In genomic region chr4:59662163-59662562, GRCm38 (mm10) we compare ENCODE assay signal across 10 mouse cellular contexts.
"Had no signal": no experiment of that assay in that cellular context is flagged by ENCODE, and none has a peak within 500 bp of the region (broad histone marks: within the 10 kb centered on the region; RNA-seq: fewer than 3 reads in every experiment).

No protein-coding gene starts in this region.

- H3K4me1 ChIP-seq: hindbrain, embryonic 15.5 days; limb, embryonic 15.5 days had no signal

- ATAC-seq: midbrain, embryonic 16.5 days had no signal

- H3K4me3 ChIP-seq: hindbrain, embryonic 15.5 days; limb, embryonic 15.5 days; midbrain, embryonic 12.5 days had no signal

- H3K27ac ChIP-seq: hindbrain, embryonic 15.5 days; limb, embryonic 15.5 days; liver, embryonic 14.5 days; midbrain, embryonic 12.5 days had no signal

- DNase-seq: kidney, adult 18-20 months; kidney, postnatal 10 days; layer of hippocampus, postnatal 36 days; right cerebral cortex, postnatal 14 days; thymus, postnatal 4 days had no signal

- H3K27me3 ChIP-seq: hindbrain, embryonic 15.5 days; limb, embryonic 15.5 days; midbrain, embryonic 12.5 days had no signal

- H3K9ac ChIP-seq: hindbrain, embryonic 15.5 days; limb, embryonic 15.5 days; liver, embryonic 14.5 days; midbrain, embryonic 12.5 days had no signal

- H3K9me3 ChIP-seq: hindbrain, embryonic 15.5 days; limb, embryonic 15.5 days; midbrain, embryonic 12.5 days had no signal

- H3K36me3 ChIP-seq: limb, embryonic 15.5 days had no signal

- H3K4me2 ChIP-seq: hindbrain, embryonic 15.5 days; limb, embryonic 15.5 days; midbrain, embryonic 12.5 days had no signal
